Comparison of ENCODE assay signal across 20 mouse cellular contexts in the genomic region with DNA sequence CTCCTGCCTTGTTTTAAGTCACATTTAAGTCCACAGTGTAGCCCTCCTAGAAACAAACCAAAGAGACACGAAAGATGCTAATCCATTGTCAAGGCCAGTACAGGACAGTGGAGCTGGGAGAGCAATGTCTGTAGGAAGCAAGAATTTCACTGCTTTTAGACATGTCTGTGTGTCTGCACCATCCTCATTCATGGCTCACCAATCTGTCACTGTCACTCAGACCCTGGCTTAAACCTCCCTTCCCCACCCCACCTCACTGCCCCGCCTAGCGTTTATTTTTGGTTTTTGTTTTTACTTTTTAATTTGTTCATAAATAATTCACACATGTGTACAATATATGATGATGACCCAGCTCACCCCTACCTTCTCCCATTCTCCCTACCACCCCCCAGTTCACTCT. TPM values are rescaled to one million over a fixed set of nuclear protein-coding genes. Genes with fewer than 3 reads are reported as not detected.
"Had no signal": no experiment of that assay in that cellular context is flagged by ENCODE, and none has a peak within 500 bp of the region (broad histone marks: within the 10 kb centered on the region; RNA-seq: fewer than 3 reads in every experiment).

No protein-coding gene starts in this region.

- H3K27me3 ChIP-seq: lung, embryonic 15.5 days; midbrain, embryonic 12.5 days; neural tube, embryonic 12.5 days; stomach, embryonic 15.5 days had no signal

- H3K4me1 ChIP-seq: lung, embryonic 15.5 days; midbrain, embryonic 10.5 days; midbrain, embryonic 12.5 days; neural tube, embryonic 12.5 days; stomach, embryonic 15.5 days had no signal

- H3K9ac ChIP-seq: liver, postnatal 0 days; lung, embryonic 15.5 days; midbrain, embryonic 12.5 days; neural tube, embryonic 12.5 days; stomach, embryonic 15.5 days had no signal

- H3K27ac ChIP-seq: lung, embryonic 15.5 days; midbrain, embryonic 10.5 days; midbrain, embryonic 12.5 days; neural tube, embryonic 12.5 days; stomach, embryonic 15.5 days; stomach, postnatal 0 days had no signal

- DNase-seq: liver, postnatal 0 days; lung, adult 2 months; lung, postnatal 14 days; lung, postnatal 4 days; midbrain, embryonic 14.5 days; right cerebral cortex, postnatal 14 days; thymus, adult 2 months; thymus, postnatal 25 days; thymus, postnatal 4 days had no signal

- ATAC-seq: liver, postnatal 0 days; lung, postnatal 0 days; midbrain, embryonic 16.5 days had no signal

- H3K9me3 ChIP-seq: lung, embryonic 15.5 days; midbrain, embryonic 10.5 days; midbrain, embryonic 12.5 days; neural tube, embryonic 12.5 days; stomach, embryonic 15.5 days had no signal

- H3K4me2 ChIP-seq: lung, embryonic 15.5 days; midbrain, embryonic 12.5 days; neural tube, embryonic 12.5 days; stomach, embryonic 15.5 days had no signal

- H3K4me3 ChIP-seq: lung, embryonic 15.5 days; midbrain, embryonic 10.5 days; midbrain, embryonic 12.5 days; neural tube, embryonic 12.5 days; stomach, embryonic 15.5 days had no signal

RNA-seq across cellular contexts. Expression of a gene that starts 32.3 kb away (rescaled TPM):
- total RNA-seq: megakaryocyte, adult 5-6 weeks; megakaryocyte-erythroid progenitor cell, adult 5-6 weeks; neutrophil, adult 5-6 weeks had no signal
